Mouse (Mus musculus): ENCODE results near the gene Lbx1. TPM values are rescaled to one million over a fixed set of nuclear protein-coding genes. Genes with fewer than 3 reads are reported as not detected.

Lbx1 gene
- polyA plus RNA-seq, 1 experiment, result not detected

DNA sequence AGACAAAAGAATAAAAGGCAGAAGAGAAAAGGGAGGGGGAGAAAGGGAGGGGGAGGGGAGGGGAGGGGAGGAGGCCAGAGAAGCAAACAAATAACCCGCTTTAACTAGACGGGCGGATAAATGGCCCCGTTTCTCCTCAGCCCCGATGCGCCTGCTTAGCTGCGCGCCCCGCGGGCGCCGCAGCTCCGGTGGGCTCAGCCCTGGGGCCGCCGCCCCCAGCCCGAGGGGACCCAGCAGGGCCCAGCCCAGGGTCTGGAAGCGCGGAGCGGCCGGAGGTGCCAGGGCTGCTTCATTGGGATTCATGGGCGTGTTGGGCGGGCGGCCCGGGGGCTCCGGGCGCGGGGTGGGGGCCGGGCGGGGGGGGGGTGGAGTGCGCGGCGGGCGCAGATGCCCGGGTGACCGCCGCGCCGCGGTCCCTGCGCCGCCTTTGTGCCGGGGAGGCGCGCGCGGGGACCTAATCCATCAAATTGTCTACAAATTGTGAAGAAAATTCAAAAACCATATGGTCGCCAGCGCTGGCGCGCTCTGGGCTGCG lies 4.7 kb downstream of the Lbx1 start:
- WGBS, result 9% methylated on average over 50 of the region's 51 CpGs
- H3K27ac ChIP-seq (ENCODE audit: insufficient read depth, low read length), result no peak overlapping the region
- H3K36me3 ChIP-seq (ENCODE audit: control insufficient read depth, insufficient read depth, low read length), result no peaks in the 10 kb centered on the region
- DNase-seq (ENCODE audit: low read depth in 1 of 2, low spot score in 2 of 2), result no peak
- H3K27me3 ChIP-seq (ENCODE audit: control insufficient read depth, insufficient read depth, low read length), result peaks cover 66% of the 10 kb centered on the region
- TF ChIP-seq POLR2A (IDR thresholded peaks at IDR 0.05; ENCODE audit: low read depth, low read length) (no peak), CTCF (IDR thresholded peaks at IDR 0.05; ENCODE audit: extremely low read depth, insufficient read depth, insufficient read length, insufficient replicate concordance) (no peak)
- H3K4me1 ChIP-seq (ENCODE audit: control insufficient read depth, insufficient read depth, insufficient read length), result peaks cover 15% of the 10 kb centered on the region
- no peak overlapping the region for H3K4me3 ChIP-seq (ENCODE audit: extremely low read depth, insufficient read depth, insufficient read length)

DNA sequence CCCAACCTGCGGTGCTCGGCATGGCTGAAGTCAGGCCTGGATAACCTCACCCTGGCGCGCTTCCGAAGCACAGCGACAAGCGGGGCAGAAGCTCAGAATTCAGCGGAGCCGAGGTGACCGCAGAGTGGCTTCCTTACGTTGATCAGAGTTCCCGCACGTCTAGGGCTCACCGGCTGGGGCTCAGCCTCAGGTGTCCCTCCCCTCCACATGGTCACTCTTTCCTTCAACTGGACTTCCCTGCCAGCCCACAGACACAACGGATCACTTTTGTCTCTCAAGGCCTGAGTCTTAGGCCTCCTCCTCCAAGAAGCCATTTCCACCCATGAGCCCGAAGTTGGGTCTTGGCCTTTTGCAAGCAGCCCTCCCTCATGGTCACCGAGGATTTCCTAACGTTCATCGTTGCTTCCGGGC lies 5.4 kb downstream of the Lbx1 start:
- no peak overlapping the region for H3K4me3 ChIP-seq (ENCODE audit: extremely low read depth, insufficient read depth, insufficient read length)
- TF ChIP-seq CTCF (IDR thresholded peaks at IDR 0.05; ENCODE audit: extremely low read depth, insufficient read depth, insufficient read length, insufficient replicate concordance) (no peak), POLR2A (IDR thresholded peaks at IDR 0.05; ENCODE audit: low read depth, low read length) (no peak)
- DNase-seq (ENCODE audit: low read depth in 1 of 2, low spot score in 2 of 2), result no peak

DNA sequence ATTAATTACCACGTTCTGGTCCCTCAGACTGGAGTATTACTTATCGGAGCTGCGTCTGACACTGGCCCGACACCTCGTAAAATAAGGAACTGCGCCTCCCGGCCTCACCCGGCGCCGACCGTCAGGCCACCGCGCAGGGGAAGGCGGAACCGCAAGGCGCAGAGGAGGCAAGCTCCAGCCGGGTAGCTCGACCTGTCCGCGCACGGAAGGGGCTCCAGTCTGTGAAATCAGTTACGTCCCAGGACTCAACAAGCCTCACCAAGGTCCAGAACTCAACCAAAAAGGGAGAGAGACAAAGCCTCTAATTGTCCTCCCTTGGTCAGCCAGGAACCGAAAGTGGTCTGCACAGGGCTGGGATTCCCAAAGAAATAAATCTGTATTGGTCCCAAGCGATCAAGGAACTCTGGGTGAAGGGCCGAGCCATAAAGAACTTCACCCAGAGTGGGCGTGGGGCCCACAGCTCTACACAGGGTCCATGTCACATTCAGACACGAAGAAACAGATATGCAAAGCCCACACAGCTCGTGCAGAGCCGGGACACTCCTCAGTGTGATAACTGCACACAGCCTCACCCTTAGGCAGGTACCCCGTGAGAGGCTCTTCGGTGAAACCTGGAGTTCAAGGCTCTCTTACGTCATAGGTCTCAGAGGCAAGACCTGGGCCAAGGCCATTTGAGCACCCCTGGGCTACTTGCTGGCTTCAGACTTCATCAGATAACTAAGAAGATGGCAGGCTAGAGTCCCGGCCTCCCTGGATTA lies 6.1 kb downstream of the Lbx1 start:
- Histone ChIP-seq H3K27ac (ENCODE audit: insufficient read depth, low read length) (no peak overlapping the region), H3K36me3 (ENCODE audit: control insufficient read depth, insufficient read depth, low read length) (no peaks in the 10 kb centered on the region), H3K4me1 (ENCODE audit: control insufficient read depth, insufficient read depth, insufficient read length) (peaks cover 12% of the 10 kb centered on the region), H3K27me3 (ENCODE audit: control insufficient read depth, insufficient read depth, low read length) (peaks cover 55% of the 10 kb centered on the region), H3K4me3 (ENCODE audit: extremely low read depth, insufficient read depth, insufficient read length) (peak overlapping the region; percentile 42; the same call in 1 of the 2 replicates)
- 3% methylated on average over 33 of the region's 33 CpGs for WGBS
- TF ChIP-seq CTCF (IDR thresholded peaks at IDR 0.05; ENCODE audit: extremely low read depth, insufficient read depth, insufficient read length, insufficient replicate concordance) (no peak), POLR2A (IDR thresholded peaks at IDR 0.05; ENCODE audit: low read depth, low read length) (no peak)
- DNase-seq (ENCODE audit: low read depth in 1 of 2, low spot score in 2 of 2), result peak in 1 of 2 experiments; percentile 41

More for the DNA sequence above, 5.4 kb downstream of the Lbx1 start:
- Histone ChIP-seq H3K4me1 (ENCODE audit: control insufficient read depth, insufficient read depth, insufficient read length) (peaks cover 15% of the 10 kb centered on the region), H3K27me3 (ENCODE audit: control insufficient read depth, insufficient read depth, low read length) (peaks cover 61% of the 10 kb centered on the region), H3K36me3 (ENCODE audit: control insufficient read depth, insufficient read depth, low read length) (no peaks in the 10 kb centered on the region), H3K27ac (ENCODE audit: insufficient read depth, low read length) (no peak overlapping the region)
- 4% methylated on average over 20 of the region's 20 CpGs for WGBS

DNA sequence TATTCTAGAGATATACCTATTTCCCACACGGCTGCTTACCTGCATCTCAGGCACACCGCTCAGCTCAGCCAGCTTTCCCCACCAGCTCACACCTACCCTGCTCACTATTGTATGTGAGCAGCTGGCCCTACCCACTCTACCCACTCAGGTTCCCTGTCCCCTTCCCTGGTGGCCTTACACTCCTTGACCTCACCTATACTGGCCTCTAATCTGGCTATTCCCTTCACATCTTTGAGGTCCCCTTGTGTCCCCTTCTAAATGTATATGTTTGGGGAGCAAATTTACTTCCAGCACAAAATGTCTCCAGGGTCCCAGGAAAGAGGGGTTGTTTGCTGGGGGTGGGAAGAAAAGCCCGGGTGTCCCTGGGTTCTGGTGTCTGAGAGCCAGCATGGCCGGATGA lies 6.8 kb downstream of the Lbx1 start:
- WGBS, result 7% methylated on average over 4 of the region's 4 CpGs
- peaks cover 55% of the 10 kb centered on the region for H3K27me3 ChIP-seq (ENCODE audit: control insufficient read depth, insufficient read depth, low read length)
- peaks cover 11% of the 10 kb centered on the region for H3K4me1 ChIP-seq (ENCODE audit: control insufficient read depth, insufficient read depth, insufficient read length)
- no peak for DNase-seq (ENCODE audit: low read depth in 1 of 2, low spot score in 2 of 2)
- TF ChIP-seq POLR2A (IDR thresholded peaks at IDR 0.05; ENCODE audit: low read depth, low read length), result no peak
- no peak for TF ChIP-seq CTCF (IDR thresholded peaks at IDR 0.05; ENCODE audit: extremely low read depth, insufficient read depth, insufficient read length, insufficient replicate concordance)
- no peak overlapping the region for H3K4me3 ChIP-seq (ENCODE audit: extremely low read depth, insufficient read depth, insufficient read length)
- no peaks in the 10 kb centered on the region for H3K36me3 ChIP-seq (ENCODE audit: control insufficient read depth, insufficient read depth, low read length)
- no peak overlapping the region for H3K27ac ChIP-seq (ENCODE audit: insufficient read depth, low read length)

DNA sequence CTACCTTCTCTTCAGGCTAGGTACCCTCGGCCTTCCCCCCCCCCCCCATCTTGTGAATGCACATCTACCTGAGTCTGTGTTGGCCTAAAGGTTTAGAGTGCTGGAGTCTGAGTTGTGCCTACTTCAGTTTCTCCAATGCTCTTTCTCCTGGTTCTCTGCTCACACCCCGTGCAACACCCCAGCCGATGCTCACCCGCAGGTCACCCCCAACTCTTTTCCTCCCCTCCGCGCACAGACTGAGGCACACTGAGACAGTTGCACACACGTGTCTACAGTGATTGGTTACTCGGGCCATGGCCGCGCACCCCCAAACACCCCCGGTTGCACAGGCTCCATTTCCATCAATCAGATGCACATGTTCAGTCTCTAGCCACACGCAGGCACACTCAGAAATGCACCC lies 7.5 kb downstream of the Lbx1 start:
- 11% methylated on average over 12 of the region's 12 CpGs for WGBS
- no peak for DNase-seq (ENCODE audit: low read depth in 1 of 2, low spot score in 2 of 2)
- no peak for TF ChIP-seq POLR2A (IDR thresholded peaks at IDR 0.05; ENCODE audit: low read depth, low read length)
- TF ChIP-seq CTCF (IDR thresholded peaks at IDR 0.05; ENCODE audit: extremely low read depth, insufficient read depth, insufficient read length, insufficient replicate concordance), result no peak
- H3K4me1 ChIP-seq (ENCODE audit: control insufficient read depth, insufficient read depth, insufficient read length), result peaks cover 6% of the 10 kb centered on the region
- no peaks in the 10 kb centered on the region for H3K36me3 ChIP-seq (ENCODE audit: control insufficient read depth, insufficient read depth, low read length)
- peaks cover 53% of the 10 kb centered on the region for H3K27me3 ChIP-seq (ENCODE audit: control insufficient read depth, insufficient read depth, low read length)
- H3K4me3 ChIP-seq (ENCODE audit: extremely low read depth, insufficient read depth, insufficient read length), result no peak overlapping the region
- no peak overlapping the region for H3K27ac ChIP-seq (ENCODE audit: insufficient read depth, low read length)

DNA sequence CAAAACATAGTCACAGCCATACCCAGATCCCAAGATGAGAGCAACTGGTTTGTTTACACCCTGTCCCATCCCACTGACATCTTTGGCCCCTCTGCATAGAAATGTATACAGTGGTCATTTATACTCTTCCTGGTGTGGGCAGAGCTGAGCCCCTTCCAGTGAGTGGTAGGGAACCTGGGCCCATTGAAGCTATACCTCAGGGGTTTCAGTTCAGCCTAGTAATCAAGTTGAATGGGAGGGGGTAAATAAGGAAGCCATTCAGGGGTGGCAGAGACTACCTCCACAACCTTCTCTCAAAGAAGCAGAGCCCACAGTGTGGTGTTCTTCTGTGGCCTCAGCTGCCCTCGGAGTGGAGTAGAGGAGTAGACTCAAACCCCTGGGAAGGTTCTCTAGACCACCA lies 7.9 kb downstream of the Lbx1 start:
- WGBS, result 20% methylated on average over 1 of the region's 1 CpGs
- TF ChIP-seq POLR2A (IDR thresholded peaks at IDR 0.05; ENCODE audit: low read depth, low read length) (no peak), CTCF (IDR thresholded peaks at IDR 0.05; ENCODE audit: extremely low read depth, insufficient read depth, insufficient read length, insufficient replicate concordance) (no peak)
- H3K4me1 ChIP-seq (ENCODE audit: control insufficient read depth, insufficient read depth, insufficient read length), result peaks cover 6% of the 10 kb centered on the region

DNA sequence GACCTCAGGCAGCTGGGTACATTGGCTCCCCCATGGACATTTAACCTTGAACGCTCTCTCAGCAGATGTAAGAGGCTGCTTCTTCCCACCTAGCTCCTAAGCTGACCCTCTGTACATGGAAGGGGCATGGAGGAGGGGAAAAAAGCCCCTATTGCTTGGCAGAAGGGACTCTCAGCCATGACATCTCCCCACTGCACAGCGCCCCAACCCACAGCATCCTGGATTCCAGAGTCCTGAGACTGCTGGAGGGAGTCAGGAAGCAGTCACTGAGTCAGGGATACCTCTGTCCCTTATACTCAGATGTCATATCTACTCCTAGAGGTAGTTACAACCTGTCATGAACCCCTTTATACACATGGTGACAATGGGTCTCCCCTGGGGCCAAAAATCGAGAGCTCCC lies 8.6 kb downstream of the Lbx1 start:
- no peak for DNase-seq (ENCODE audit: low read depth in 1 of 2, low spot score in 2 of 2)
- H3K4me3 ChIP-seq (ENCODE audit: extremely low read depth, insufficient read depth, insufficient read length), result no peak overlapping the region
- H3K27me3 ChIP-seq (ENCODE audit: control insufficient read depth, insufficient read depth, low read length), result peaks cover 51% of the 10 kb centered on the region
- no peaks in the 10 kb centered on the region for H3K36me3 ChIP-seq (ENCODE audit: control insufficient read depth, insufficient read depth, low read length)
- TF ChIP-seq POLR2A (IDR thresholded peaks at IDR 0.05; ENCODE audit: low read depth, low read length), result no peak
- TF ChIP-seq CTCF (IDR thresholded peaks at IDR 0.05; ENCODE audit: extremely low read depth, insufficient read depth, insufficient read length, insufficient replicate concordance), result no peak
- WGBS, result 14% methylated on average over 3 of the region's 3 CpGs
- H3K4me1 ChIP-seq (ENCODE audit: control insufficient read depth, insufficient read depth, insufficient read length), result peaks cover 6% of the 10 kb centered on the region
- no peak overlapping the region for H3K27ac ChIP-seq (ENCODE audit: insufficient read depth, low read length)

More for the DNA sequence above, 7.9 kb downstream of the Lbx1 start:
- H3K27me3 ChIP-seq (ENCODE audit: control insufficient read depth, insufficient read depth, low read length), result peaks cover 51% of the 10 kb centered on the region
- H3K27ac ChIP-seq (ENCODE audit: insufficient read depth, low read length), result no peak overlapping the region
- DNase-seq (ENCODE audit: low read depth in 1 of 2, low spot score in 2 of 2), result no peak
- no peaks in the 10 kb centered on the region for H3K36me3 ChIP-seq (ENCODE audit: control insufficient read depth, insufficient read depth, low read length)
- no peak overlapping the region for H3K4me3 ChIP-seq (ENCODE audit: extremely low read depth, insufficient read depth, insufficient read length)
